Mouse (Mus musculus) layer of hippocampus, adult 2 months (tissue): ENCODE data around the gene Zfand3. TPM values are rescaled to one million over a fixed set of nuclear protein-coding genes. Genes with fewer than 3 reads are reported as not detected.

Experiments
- DNase-seq, 2 experiments: peaks; one replicate each; pipeline ENCODE4 v3.0.0; 2022; ENCODE audit warnings: low spot score in 2 of 2
- H3K27ac ChIP-seq: fragments of 200-600 bp; 2 replicates; pipeline ENCODE4 v1.8.1; 2022
- H3K4me3 ChIP-seq: fragments of 200-600 bp; 2 replicates; pipeline ENCODE4 v1.8.1; 2022; ENCODE audit warnings: mild to moderate bottlenecking
- CTCF ChIP-seq: fragments of 200-600 bp; conservative IDR thresholded peaks from 2 replicates; pipeline ENCODE4 v1.8.1; 2022; ENCODE audit warnings: antibody characterized with exemption, mild to moderate bottlenecking, moderate library complexity
- total RNA-seq, 2 experiments: library from RNA; stranded (reverse); gene quantifications; 2 replicates each; pipeline ENCODE4 v1.2.3; 2021

Zfand3 gene
- total RNA-seq, 2 experiments from 2014 or later = 112 to 118 TPM

- H3K27ac ChIP-seq = peak overlapping the region; percentile 90
- DNase-seq = no peak
- TF ChIP-seq CTCF = no peak
- H3K4me3 ChIP-seq = no peak overlapping the region
Observed at GRCm38 (mm10) chr17:30205062-30205825, 200.7 kb downstream of the Zfand3 start.

DNA sequence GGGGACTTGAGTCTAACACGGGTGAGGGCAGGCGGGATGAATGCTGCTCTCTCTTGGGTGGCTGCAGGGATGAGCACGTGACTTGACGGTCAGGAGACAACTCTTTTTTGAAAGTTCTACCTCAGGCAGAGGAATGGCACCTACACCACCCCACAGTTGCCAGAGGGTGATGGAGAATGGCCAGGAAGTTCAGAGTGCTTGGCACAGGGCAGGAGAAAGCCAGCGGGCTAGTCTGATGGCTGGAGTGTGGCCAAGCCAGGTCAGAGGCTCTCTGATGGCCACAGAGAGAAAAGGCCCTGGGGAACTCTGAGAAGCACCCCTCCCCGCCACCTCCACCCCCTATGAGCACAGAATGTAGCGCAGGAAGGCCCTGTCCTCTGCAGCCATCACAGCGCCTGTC is 205.7 kb downstream of the Zfand3 start:
- DNase-seq = no peak
- Histone ChIP-seq H3K4me3 (no peak overlapping the region), H3K27ac (peak overlapping the region; percentile 46)
- TF ChIP-seq CTCF = no peak

GRCm38 (mm10) chr17:30210936-30211335 is 206.4 kb downstream of the Zfand3 start:
- no peak overlapping the region for H3K4me3 ChIP-seq
- no peak for DNase-seq
- TF ChIP-seq CTCF = no peak
- H3K27ac ChIP-seq = peak overlapping the region; percentile 46

DNA sequence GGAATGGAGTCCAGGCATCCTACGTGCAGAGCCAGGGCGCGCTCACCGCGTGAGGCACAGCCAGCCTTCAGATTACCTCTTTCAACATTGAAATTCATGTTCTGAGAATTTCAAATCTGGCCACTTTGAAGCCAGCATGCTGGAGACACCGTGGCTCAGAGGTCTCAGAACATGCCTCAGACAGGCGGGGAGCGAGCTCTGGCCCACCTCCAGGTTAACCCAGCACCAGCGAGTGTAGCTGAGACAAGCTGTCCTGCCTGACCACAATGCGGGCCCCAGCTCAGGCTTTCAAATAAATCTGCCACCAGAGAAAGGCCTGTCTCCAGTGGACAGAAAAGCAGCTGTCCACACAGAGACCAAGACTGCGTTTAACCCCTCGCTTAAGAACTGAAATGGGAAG is 208.1 kb downstream of the Zfand3 start:
- peak overlapping the region; percentile 82 for H3K27ac ChIP-seq
- DNase-seq = no peak
- no peak for TF ChIP-seq CTCF
- no peak overlapping the region for H3K4me3 ChIP-seq

- H3K4me3 ChIP-seq = no peak overlapping the region
- DNase-seq = no peak
- peak overlapping the region; percentile 82 for H3K27ac ChIP-seq
- TF ChIP-seq CTCF = no peak
Observed at GRCm38 (mm10) chr17:30213371-30213770, 208.8 kb downstream of the Zfand3 start.

- peak overlapping the region; percentile 82 for H3K27ac ChIP-seq
- DNase-seq = peak; percentile 62 to 83
- TF ChIP-seq CTCF = no peak
- H3K4me3 ChIP-seq = no peak overlapping the region
Observed at GRCm38 (mm10) chr17:30214393-30214792, 209.9 kb downstream of the Zfand3 start.

DNA sequence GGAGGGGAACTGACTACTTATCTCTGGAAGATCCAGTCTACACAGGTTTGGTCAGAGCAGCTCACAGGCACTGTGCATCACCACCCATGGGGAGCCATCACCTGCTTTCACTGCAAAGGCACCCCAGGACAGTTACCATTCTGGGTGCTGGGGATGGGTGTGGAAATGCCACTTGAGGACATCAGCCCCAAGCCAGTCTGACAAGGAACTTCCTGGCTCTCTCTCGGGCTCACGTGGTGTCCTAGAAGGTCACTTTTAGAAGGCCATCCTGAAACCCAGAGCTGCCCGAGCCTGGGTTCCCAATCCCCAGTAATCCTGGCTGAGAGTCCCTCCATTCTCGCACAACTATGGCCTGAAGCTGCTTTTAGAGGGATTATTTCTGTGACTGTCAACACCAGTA is 211.2 kb downstream of the Zfand3 start:
- DNase-seq = no peak
- Histone ChIP-seq H3K27ac (peak overlapping the region; percentile 82), H3K4me3 (no peak overlapping the region)
- TF ChIP-seq CTCF = no peak

DNA sequence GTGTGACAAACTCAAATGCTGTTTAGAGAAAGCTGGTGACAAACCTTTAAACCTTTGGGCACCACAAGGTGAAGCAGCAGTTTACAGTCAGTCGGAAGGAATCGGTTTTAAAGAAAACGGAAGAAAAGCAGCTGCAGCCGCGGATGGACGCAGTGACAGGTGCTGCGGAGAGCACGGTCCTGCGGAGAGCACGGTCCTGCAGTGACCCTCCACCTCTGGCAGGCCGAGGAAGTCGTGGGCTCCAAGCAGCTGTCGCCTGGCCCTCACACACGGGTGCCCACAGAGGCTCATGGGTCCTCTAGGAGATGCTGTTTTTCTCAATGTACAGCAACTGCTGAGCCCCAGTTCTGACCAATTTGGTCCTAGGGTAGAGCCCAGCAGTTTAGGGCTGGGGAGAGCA is 217.1 kb downstream of the Zfand3 start:
- DNase-seq = no peak
- no peak overlapping the region for H3K4me3 ChIP-seq
- TF ChIP-seq CTCF = no peak
- no peak overlapping the region for H3K27ac ChIP-seq

- H3K27ac ChIP-seq = no peak overlapping the region
- H3K4me3 ChIP-seq = no peak overlapping the region
- TF ChIP-seq CTCF = peak; percentile 44
- DNase-seq = no peak
Observed at GRCm38 (mm10) chr17:30222361-30222760, 217.8 kb downstream of the Zfand3 start.

DNA sequence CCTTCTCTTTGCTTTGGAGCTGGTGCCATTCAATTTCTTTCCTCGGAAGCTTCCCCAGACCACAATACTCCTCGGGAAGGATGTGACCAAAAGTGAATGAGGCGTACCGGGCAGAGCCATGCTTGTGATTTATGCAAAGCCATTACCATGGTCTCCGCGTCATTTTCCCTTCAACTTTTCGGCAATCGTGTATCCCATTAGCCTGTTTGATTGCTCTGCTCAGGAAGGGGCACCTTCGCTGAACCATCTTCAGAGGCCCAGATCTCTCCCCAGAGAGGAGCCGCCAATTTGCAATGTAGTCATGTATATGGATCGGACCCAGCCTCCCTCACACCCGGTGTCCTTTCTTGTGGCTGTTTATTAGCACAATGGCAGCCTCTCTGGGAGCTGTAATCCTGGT is 218.3 kb downstream of the Zfand3 start:
- no peak overlapping the region for H3K4me3 ChIP-seq
- no peak overlapping the region; the same call in 1 of the 2 replicates for H3K27ac ChIP-seq
- TF ChIP-seq CTCF = no peak
- no peak for DNase-seq

DNA sequence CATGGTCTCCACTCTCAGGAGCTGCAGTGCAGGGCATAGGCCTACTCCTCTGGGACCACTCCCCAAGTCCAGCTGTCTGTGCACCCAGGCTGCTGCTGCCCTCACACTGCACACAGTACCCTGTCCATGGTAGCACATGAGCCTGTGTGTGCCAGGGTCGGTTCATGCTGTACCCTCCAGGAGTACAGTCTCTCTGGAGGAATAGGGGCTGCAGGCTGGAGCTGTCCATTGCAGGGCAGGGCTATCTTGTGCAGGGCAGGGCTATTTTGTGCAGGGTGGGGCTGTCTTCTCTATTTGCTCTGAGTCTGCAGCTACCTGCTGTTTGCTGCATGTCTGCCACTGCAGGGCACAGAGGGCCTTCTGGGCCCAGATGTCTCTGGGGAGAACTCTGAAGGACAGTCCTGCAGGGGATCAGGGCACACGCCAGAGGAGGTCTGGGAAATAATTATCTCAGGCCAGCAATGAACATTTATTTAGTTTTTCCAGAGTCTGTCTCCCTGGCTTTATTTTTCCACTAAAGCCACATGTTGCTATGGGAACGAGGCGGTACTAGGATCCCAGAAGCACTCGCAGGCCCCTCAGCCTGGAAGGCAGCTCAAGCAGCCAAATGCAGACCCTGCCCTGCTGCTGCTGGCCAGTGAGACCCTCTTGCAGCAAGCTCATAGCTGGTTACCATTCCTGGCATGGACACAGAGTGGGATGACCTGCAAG is 220.7 kb downstream of the Zfand3 start:
- no peak for TF ChIP-seq CTCF
- H3K27ac ChIP-seq = peak overlapping the region; percentile 62
- no peak overlapping the region for H3K4me3 ChIP-seq

GRCm38 (mm10) chr17:30228439-30229215 is 224.1 kb downstream of the Zfand3 start:
- DNase-seq = no peak
- no peak overlapping the region for H3K4me3 ChIP-seq
- peak overlapping the region; percentile 71 for H3K27ac ChIP-seq
- TF ChIP-seq CTCF = no peak

More for the DNA sequence above, 220.7 kb downstream of the Zfand3 start:
- no peak for DNase-seq

GRCm38 (mm10) chr17:30230428-30230827 is 225.9 kb downstream of the Zfand3 start:
- H3K4me3 ChIP-seq = no peak overlapping the region

More at GRCm38 (mm10) chr17:30230428-30230827, 225.9 kb downstream of the Zfand3 start:
- H3K27ac ChIP-seq = no peak overlapping the region
- no peak for DNase-seq
- TF ChIP-seq CTCF = no peak
